Mouse (Mus musculus) hindbrain, embryonic 16.5 days (tissue): ENCODE results near the gene Arhgap10. TPM values are rescaled to one million over a fixed set of nuclear protein-coding genes. Genes with fewer than 3 reads are reported as not detected.

Source experiments
- ATAC-seq: fragments of 200-750 bp; cut with Nextera tagmentation; 2 replicates; pipeline ENCODE4 v1.8.0; 2017; ENCODE audit warnings: moderate TSS enrichment, moderate library complexity
- H3K27ac ChIP-seq: fragments of 300-500 bp; sonication (generic); 2 replicates; pipeline ENCODE4 v1.5.1; 2014; ENCODE audit warnings: low read depth, mild to moderate bottlenecking, control low read depth, low read length, moderate library complexity
- H3K27me3 ChIP-seq: fragments of 300-500 bp; sonication (generic); replicated peaks from 2 replicates; pipeline ENCODE4 v1.6.1; 2014; ENCODE audit warnings: low read length; ENCODE audit not compliant: control insufficient read depth, insufficient read depth
- H3K36me3 ChIP-seq: fragments of 300-500 bp; sonication (generic); 2 replicates; pipeline ENCODE4 v1.6.1; 2014; ENCODE audit warnings: mild to moderate bottlenecking, low read length, moderate library complexity, mixed read lengths; ENCODE audit not compliant: control insufficient read depth, insufficient read depth
- H3K4me1 ChIP-seq: fragments of 300-500 bp; sonication (generic); 2 replicates; pipeline ENCODE4 v1.6.1; 2014; ENCODE audit warnings: low read depth, low read length; ENCODE audit not compliant: control insufficient read depth, insufficient read depth
- H3K4me2 ChIP-seq: fragments of 300-500 bp; sonication (generic); 2 replicates; pipeline ENCODE4 v1.6.1; 2014; ENCODE audit warnings: mild to moderate bottlenecking, low read length, control low read depth, moderate library complexity
- H3K4me3 ChIP-seq: fragments of 300-500 bp; sonication (generic); 2 replicates; pipeline ENCODE4 v1.5.1; 2014; ENCODE audit warnings: mild to moderate bottlenecking, low read length, control low read depth, moderate library complexity
- H3K9ac ChIP-seq: fragments of 300-500 bp; sonication (generic); 2 replicates; pipeline ENCODE4 v1.6.1; 2014; ENCODE audit warnings: low read depth, mild to moderate bottlenecking, control low read depth, low read length, moderate library complexity
- H3K9me3 ChIP-seq: fragments of 300-500 bp; sonication (generic); 2 replicates; pipeline ENCODE4 v1.6.1; 2014; ENCODE audit warnings: mild to moderate bottlenecking, low read length, moderate library complexity; ENCODE audit not compliant: control insufficient read depth
- WGBS: fragments of 180-500 bp; shearing (Covaris S2); extraction: QIAGEN DNeasy Blood & Tissue Kit; methylation state at CpG from one replicate; pipeline ENCODE4 v1.1.7; 2014; 5-methylcytosine and 5-hydroxymethylcytosine counted together
- polyA plus RNA-seq: library from polyadenylated mRNA; unstranded; fragments of >200 nt; fragmentation: Nextera tagmentation; extraction: Ambion mirVana; gene quantifications from 2 replicates; pipeline ENCODE4 v1.2.1, GENCODE M21; 2015

The Arhgap10 gene
- polyA plus RNA-seq, 1 experiment from 2014 or later = 5.0 TPM

DNA sequence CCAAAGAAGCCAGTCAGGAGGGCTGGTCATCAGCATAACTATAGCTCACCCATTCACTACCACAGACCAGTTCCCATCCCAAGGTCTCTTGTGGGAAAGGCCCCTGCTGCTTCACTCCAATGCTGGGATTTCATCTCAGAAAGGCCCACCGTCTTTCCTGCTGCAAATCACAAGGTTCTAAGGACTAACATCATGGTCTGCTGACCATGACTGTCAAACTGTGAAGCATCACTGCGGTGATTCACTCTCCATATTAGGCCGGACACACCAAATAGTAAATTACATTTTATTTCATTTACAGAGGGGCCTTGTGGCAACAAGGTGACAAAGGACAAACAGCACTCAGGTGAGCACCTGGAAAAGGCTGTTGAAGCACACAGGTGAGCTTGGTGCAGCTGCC is 267.7 kb downstream of the Arhgap10 start:
- Histone ChIP-seq H3K9me3 (no peaks in the 10 kb centered on the region), H3K27me3 (no peaks in the 10 kb centered on the region), H3K4me2 (no peak overlapping the region), H3K4me3 (no peak overlapping the region), H3K27ac (no peak overlapping the region), H3K9ac (no peak overlapping the region), H3K36me3 (no peaks in the 10 kb centered on the region), H3K4me1 (no peaks in the 10 kb centered on the region; the same call in 1 of the 2 replicates)
- ATAC-seq = no peak
- 84% methylated on average over 3 of the region's 3 CpGs for WGBS

DNA sequence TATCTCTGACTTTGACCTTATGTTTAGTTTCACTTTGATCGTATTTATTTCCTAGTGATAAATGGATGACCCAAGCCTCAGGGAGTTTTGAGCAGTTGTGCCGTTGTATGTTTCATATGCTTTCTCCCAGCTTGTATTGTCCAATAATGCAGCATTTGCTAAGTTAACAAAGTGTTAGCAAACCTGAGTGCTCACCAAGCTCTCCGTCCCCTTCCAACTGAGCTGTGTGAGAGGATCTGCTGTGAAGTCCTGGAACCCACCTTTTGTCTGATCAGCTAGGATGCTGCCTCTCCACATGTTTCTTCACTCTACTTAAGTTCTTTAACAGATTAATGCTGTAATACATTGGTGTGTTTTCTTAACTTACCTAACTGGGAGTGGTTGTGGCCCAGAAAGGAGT is 276.4 kb downstream of the Arhgap10 start:
- Histone ChIP-seq H3K27ac (no peak overlapping the region), H3K4me2 (no peak overlapping the region), H3K9ac (no peak overlapping the region), H3K27me3 (no peaks in the 10 kb centered on the region), H3K4me3 (no peak overlapping the region), H3K36me3 (no peaks in the 10 kb centered on the region), H3K9me3 (no peaks in the 10 kb centered on the region), H3K4me1 (no peaks in the 10 kb centered on the region)
- ATAC-seq = no peak
- 93% methylated on average over 3 of the region's 3 CpGs for WGBS

DNA sequence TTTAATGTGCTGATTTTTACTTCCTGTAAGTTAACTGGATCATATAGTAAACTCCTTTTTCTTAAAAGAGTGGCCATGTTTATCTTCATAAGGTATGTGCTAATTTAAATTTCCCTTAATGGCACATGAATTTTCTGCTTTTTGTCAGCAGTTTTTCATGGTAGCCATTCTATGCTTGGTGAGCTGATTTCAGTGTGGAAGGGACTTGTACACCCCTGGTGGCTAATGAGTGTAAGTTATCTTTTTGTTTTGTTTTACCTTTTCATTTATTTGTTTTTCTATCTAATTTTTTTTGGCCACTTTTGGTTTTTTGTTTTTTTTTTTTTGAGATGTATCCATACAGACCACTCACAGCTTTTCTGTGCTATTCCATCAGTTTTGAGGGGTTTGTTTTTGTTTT is 278.3 kb downstream of the Arhgap10 start:
- no peaks in the 10 kb centered on the region for H3K36me3 ChIP-seq
- no peaks in the 10 kb centered on the region for H3K4me1 ChIP-seq
- no peak overlapping the region for H3K4me2 ChIP-seq
- ATAC-seq = no peak
- no peak overlapping the region for H3K4me3 ChIP-seq
- H3K9me3 ChIP-seq = no peaks in the 10 kb centered on the region
- H3K27me3 ChIP-seq = no peaks in the 10 kb centered on the region
- H3K9ac ChIP-seq = no peak overlapping the region
- no peak overlapping the region for H3K27ac ChIP-seq

DNA sequence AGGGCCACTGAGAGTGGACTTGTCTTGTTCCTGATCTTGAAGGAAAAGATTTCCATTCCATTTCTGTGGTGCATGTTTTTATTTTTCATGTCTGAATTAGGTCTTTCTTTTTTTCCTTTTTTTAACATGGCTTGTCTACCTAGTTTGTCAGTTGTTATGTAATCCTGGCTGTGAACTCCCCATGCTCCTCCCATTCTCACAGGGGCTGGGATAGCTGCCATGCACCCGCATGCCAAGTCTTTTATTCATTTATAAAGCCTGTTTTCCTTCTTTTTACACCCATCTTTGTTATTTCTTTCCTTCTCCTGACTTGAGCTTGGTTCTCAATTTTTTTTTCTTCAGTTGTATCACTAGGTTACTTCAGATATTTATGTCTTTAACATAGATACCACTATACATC is 281.1 kb downstream of the Arhgap10 start:
- Histone ChIP-seq H3K4me2 (no peak overlapping the region), H3K4me1 (no peaks in the 10 kb centered on the region), H3K27ac (no peak overlapping the region), H3K36me3 (no peaks in the 10 kb centered on the region), H3K27me3 (no peaks in the 10 kb centered on the region), H3K4me3 (no peak overlapping the region), H3K9ac (no peak overlapping the region), H3K9me3 (no peaks in the 10 kb centered on the region)
- ATAC-seq = no peak
- WGBS = 76% methylated on average over 1 of the region's 1 CpGs

DNA sequence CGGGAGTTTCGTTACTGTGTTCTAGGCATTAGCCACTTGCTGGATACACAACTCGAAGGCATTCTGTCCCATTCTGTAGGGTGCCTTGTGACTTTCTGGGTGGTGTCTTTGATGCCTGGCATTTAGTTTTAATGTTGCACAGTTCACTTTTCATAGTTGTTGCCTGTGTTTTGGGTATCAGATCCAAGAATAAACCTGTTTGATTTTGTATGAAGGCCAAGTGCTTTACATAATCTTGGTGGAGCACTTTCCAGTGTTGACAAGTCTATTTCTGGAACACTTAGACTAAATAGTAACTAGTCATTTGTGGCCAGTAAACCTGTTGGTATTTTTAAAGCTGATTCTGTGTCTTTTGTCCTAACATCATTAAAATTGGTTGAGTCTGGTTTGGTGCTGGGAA is 285.3 kb downstream of the Arhgap10 start:
- Histone ChIP-seq H3K4me2 (no peak overlapping the region), H3K9ac (no peak overlapping the region), H3K4me1 (no peaks in the 10 kb centered on the region), H3K27ac (no peak overlapping the region), H3K36me3 (no peaks in the 10 kb centered on the region), H3K4me3 (no peak overlapping the region), H3K27me3 (no peaks in the 10 kb centered on the region; the same call in 1 of the 2 replicates), H3K9me3 (no peaks in the 10 kb centered on the region)
- 88% methylated on average over 3 of the region's 3 CpGs for WGBS
- no peak for ATAC-seq

DNA sequence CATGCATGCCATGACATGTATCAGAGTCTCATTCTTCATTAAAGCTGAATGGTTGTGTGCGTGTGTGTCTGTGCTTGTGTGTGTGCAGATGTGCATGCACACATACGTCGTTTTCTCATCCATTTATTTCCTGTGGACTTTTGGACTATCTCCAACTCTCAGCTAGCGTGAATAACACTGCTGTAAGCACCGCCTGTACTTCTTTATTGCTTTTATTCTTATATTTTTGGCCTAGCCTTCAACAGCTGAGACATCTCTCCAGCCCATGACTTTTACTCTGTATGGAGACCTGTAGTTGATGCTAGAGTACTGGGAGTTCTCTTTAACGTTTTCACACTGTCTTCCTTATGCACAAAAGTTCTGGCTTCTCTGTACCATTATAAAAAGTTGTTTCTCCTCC is 285.9 kb downstream of the Arhgap10 start:
- Histone ChIP-seq H3K4me1 (no peaks in the 10 kb centered on the region), H3K9ac (no peak overlapping the region), H3K27ac (no peak overlapping the region), H3K27me3 (no peaks in the 10 kb centered on the region; the same call in 1 of the 2 replicates), H3K36me3 (no peaks in the 10 kb centered on the region), H3K9me3 (no peaks in the 10 kb centered on the region), H3K4me3 (no peak overlapping the region), H3K4me2 (no peak overlapping the region)
- 56% methylated on average over 6 of the region's 6 CpGs for WGBS
- no peak for ATAC-seq

DNA sequence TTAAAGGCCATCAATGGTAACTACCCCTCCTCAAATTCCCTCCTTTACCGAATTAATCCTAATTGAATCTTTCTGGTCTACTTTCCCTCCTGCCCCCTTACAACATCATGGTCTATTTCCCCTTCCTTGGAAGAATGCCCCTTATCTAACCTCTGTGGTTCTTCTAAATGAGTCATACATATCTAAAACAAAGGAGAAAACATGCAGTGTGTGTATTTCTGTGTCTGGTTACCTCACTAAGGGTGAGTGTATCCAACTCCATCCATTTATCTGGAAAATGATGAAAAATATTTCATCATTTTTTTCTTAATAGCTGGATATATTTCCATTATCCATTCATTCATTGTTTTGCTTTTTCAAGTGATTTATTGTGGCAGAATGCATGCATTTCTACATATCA is 286.5 kb downstream of the Arhgap10 start:
- no peaks in the 10 kb centered on the region for H3K36me3 ChIP-seq
- no peak overlapping the region for H3K4me3 ChIP-seq
- H3K27ac ChIP-seq = no peak overlapping the region
- ATAC-seq = no peak
- no peak overlapping the region for H3K4me2 ChIP-seq
- H3K9ac ChIP-seq = no peak overlapping the region
- H3K27me3 ChIP-seq = no peaks in the 10 kb centered on the region; the same call in 1 of the 2 replicates
- 86% methylated on average over 1 of the region's 1 CpGs for WGBS
- H3K9me3 ChIP-seq = no peaks in the 10 kb centered on the region
- no peaks in the 10 kb centered on the region for H3K4me1 ChIP-seq

DNA sequence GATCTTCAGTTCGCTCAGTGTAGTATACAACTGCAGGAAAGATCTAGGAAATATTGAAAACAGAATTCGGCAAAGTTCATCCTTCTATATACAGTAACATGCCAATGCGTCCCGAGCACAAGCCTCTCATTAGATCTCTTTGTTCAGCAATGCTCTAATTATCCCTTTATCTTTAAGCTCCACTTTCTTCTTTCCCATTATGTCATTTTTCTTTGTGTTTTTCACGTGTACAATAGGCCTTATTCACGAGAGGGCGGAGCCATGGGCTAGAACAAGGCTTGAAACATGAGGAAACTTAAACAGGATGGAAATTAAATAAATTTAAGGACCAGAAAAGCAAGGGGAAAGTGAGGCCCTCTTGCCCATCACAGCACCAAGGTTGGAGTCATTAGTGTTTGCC is 289.1 kb downstream of the Arhgap10 start:
- Histone ChIP-seq H3K9ac (no peak overlapping the region), H3K27ac (no peak overlapping the region), H3K9me3 (no peaks in the 10 kb centered on the region), H3K4me2 (no peak overlapping the region), H3K4me3 (no peak overlapping the region), H3K27me3 (no peaks in the 10 kb centered on the region; the same call in 1 of the 2 replicates), H3K4me1 (no peaks in the 10 kb centered on the region), H3K36me3 (no peaks in the 10 kb centered on the region)
- no peak for ATAC-seq
- 80% methylated on average over 7 of the region's 7 CpGs for WGBS

DNA sequence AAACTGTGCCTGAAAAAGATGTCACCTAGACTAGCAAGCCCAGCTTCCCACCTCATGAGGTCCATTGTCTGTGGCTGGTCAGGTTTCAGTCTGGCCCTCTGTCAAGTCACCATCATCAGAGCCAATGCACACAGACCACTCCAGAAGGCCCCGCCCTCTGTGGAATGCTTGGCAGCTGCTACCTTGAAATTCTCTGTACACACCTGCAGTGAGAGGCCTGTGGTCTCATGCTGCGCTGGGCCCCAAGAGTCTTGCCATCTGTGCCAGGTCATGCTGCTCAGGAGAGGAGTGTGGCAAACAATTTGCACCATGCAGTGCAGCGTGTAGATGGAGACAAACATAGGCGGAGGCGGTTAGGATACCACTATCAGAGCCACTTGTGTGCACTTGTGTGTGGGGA is 290.0 kb downstream of the Arhgap10 start:
- no peak overlapping the region for H3K4me2 ChIP-seq
- H3K36me3 ChIP-seq = no peaks in the 10 kb centered on the region
- no peaks in the 10 kb centered on the region for H3K4me1 ChIP-seq
- H3K9ac ChIP-seq = no peak overlapping the region
- H3K27me3 ChIP-seq = no peaks in the 10 kb centered on the region; the same call in 1 of the 2 replicates
- peak; percentile 50 for ATAC-seq
- H3K4me3 ChIP-seq = no peak overlapping the region
- no peak overlapping the region for H3K27ac ChIP-seq
- WGBS = 82% methylated on average over 5 of the region's 5 CpGs
- no peaks in the 10 kb centered on the region for H3K9me3 ChIP-seq

DNA sequence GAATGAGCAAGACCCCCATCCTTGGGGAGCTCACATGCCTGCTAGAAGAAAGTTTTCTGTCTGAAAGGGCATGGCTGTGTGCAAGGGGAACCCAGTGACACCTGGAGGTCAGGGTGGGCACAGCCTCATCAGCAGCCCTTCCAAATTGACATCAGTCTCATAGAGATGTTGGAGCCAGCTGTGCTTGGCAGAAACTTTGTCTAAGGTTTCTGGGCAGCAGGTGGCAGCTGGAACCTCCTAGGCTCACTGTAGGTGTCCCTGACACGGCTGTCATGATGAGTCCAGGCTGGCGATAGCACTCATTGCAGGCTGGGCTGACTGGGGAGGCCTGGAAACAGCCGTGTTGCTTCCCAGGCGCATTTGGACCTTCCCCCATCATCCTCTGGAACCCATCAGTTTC is 294.6 kb downstream of the Arhgap10 start:
- ATAC-seq = no peak
- H3K27ac ChIP-seq = no peak overlapping the region
- 77% methylated on average over 4 of the region's 4 CpGs for WGBS
- H3K4me1 ChIP-seq = no peaks in the 10 kb centered on the region
- H3K9ac ChIP-seq = no peak overlapping the region
- no peaks in the 10 kb centered on the region for H3K27me3 ChIP-seq
- H3K9me3 ChIP-seq = no peaks in the 10 kb centered on the region
- no peak overlapping the region for H3K4me3 ChIP-seq
- H3K4me2 ChIP-seq = no peak overlapping the region
- no peaks in the 10 kb centered on the region for H3K36me3 ChIP-seq
